Mouse (Mus musculus) embryonic fibroblast, embryonic 13.5 days (primary cell): Measurements from ENCODE around the gene Ehbp1l1.

Experiments
- CTCF ChIP-seq: IDR thresholded peaks from 2 replicates; pipeline ENCODE4 v1.5.1; 2011; ENCODE audit warnings: mild to moderate bottlenecking, control low read depth, low read length, moderate library complexity, borderline replicate concordance; ENCODE audit not compliant: insufficient read depth
- POLR2A ChIP-seq: IDR thresholded peaks from 2 replicates; pipeline ENCODE4 v1.6.1; 2011; ENCODE audit warnings: low read depth, mild to moderate bottlenecking, control low read depth, low read length, moderate library complexity

GRCm38 (mm10) chr19:5689088-5689428, 37.1 kb downstream of the Ehbp1l1 start:
- no peak for TF ChIP-seq CTCF
- TF ChIP-seq POLR2A = no peak
